Mouse (Mus musculus) heart, adult 9 months (tissue): ENCODE measurements at regions not wholly inside any gene's neighbourhood (a gene's known extent, or its start where the extent isn't known, plus 50 kb on each side); places are given as distances from the start of the nearest gene placed in this dataset.
"Not testable (repeated sequence)": the region's sequence is repeated elsewhere in the genome, so short reads cannot be mapped to it uniquely, and the experiment has no call there.

Experiments
- DNase-seq, 2 experiments: peaks; one replicate each; pipeline ENCODE4 v3.0.0; 2022; ENCODE audit warnings: low spot score in 2 of 2

GRCm38 (mm10) chr3:54541389-54541788 lies 151.2 kb upstream of the Supt20 start:
- peak; percentile 32 to 42 for DNase-seq

- no peak for DNase-seq
These were observed 147.2 kb upstream of the Supt20 start for GRCm38 (mm10) chr3:54545393-54545792.

GRCm38 (mm10) chr3:54551908-54552307 lies 140.7 kb upstream of the Supt20 start:
- DNase-seq, result peak; percentile 49 to 57

- no peak for DNase-seq
These were observed 136.7 kb upstream of the Supt20 start for GRCm38 (mm10) chr3:54555954-54556353.

- no peak for DNase-seq
These were observed 133.6 kb upstream of the Supt20 start for GRCm38 (mm10) chr3:54559053-54559452.

- no peak for DNase-seq
These were observed 133.1 kb upstream of the Supt20 start for GRCm38 (mm10) chr3:54559527-54559926.

GRCm38 (mm10) chr3:54560056-54560922 lies 132.3 kb upstream of the Supt20 start:
- DNase-seq, result no peak

GRCm38 (mm10) chr3:54567329-54567728 lies 125.3 kb upstream of the Supt20 start:
- no peak for DNase-seq

- peak in 1 of 2 experiments; percentile 19 for DNase-seq
These were observed 124.5 kb upstream of the Supt20 start for GRCm38 (mm10) chr3:54568096-54568495.

- no peak for DNase-seq
These were observed 122.1 kb upstream of the Supt20 start for GRCm38 (mm10) chr3:54570501-54570900.

- DNase-seq, result no peak
These were observed 114.8 kb upstream of the Supt20 start for GRCm38 (mm10) chr3:54577851-54578250.

- no peak for DNase-seq
These were observed 113.2 kb upstream of the Supt20 start for GRCm38 (mm10) chr3:54579425-54579824.

GRCm38 (mm10) chr3:54580339-54580738 lies 112.3 kb upstream of the Supt20 start:
- DNase-seq, result no peak

- not testable (repeated sequence) for DNase-seq
These were observed 106.8 kb upstream of the Supt20 start for GRCm38 (mm10) chr3:54585781-54586180.

- no peak for DNase-seq
These were observed 105.2 kb upstream of the Supt20 start for GRCm38 (mm10) chr3:54587127-54587995.

- no peak for DNase-seq
These were observed 104.4 kb upstream of the Supt20 start for GRCm38 (mm10) chr3:54588198-54588597.

GRCm38 (mm10) chr3:54589976-54590375 lies 102.6 kb upstream of the Supt20 start:
- DNase-seq, result no peak

GRCm38 (mm10) chr3:54591160-54591559 lies 101.4 kb upstream of the Supt20 start:
- no peak for DNase-seq

- DNase-seq, result no peak
These were observed 100.5 kb upstream of the Supt20 start for GRCm38 (mm10) chr3:54592064-54592463.

- DNase-seq, result no peak
These were observed 99.8 kb upstream of the Supt20 start for GRCm38 (mm10) chr3:54592655-54593428.

- DNase-seq, result no peak
These were observed 97.4 kb upstream of the Supt20 start for GRCm38 (mm10) chr3:54595193-54595592.
